Mouse (Mus musculus) MEL (cell line): ENCODE data around the gene Olfr1024. TPM values are rescaled to one million over a fixed set of nuclear protein-coding genes. Genes with fewer than 3 reads are reported as not detected.

Source experiments
- DNase-seq: peaks from one replicate; pipeline ENCODE4 v3.0.0; 2011; ENCODE audit warnings: low read depth, low spot score
- H3K27ac ChIP-seq: 2 replicates; pipeline ENCODE4 v1.5.1; 2012; ENCODE audit warnings: low read depth, mild to moderate bottlenecking, control low read depth, low read length, moderate library complexity; ENCODE audit not compliant: control insufficient read depth
- H3K27me3 ChIP-seq, 2 experiments: fragments of 150-350 bp in 1 of 2; sonication (generic) in 1 of 2; 2 replicates each; pipeline ENCODE4 v1.6.1; 2012; ENCODE audit warnings: low read length in 2 of 2, mild to moderate bottlenecking in 2 of 2, improper control_type of control experiment in 1 of 2, moderate library complexity in 1 of 2; ENCODE audit not compliant: insufficient read depth in 2 of 2, control insufficient read depth in 1 of 2
- H3K36me3 ChIP-seq, 2 experiments: 2 replicates each; pipeline ENCODE4 v1.6.1; 2012 to 2014; ENCODE audit warnings: low read length in 2 of 2, improper control_type of control experiment in 1 of 2, inconsistent platforms in 1 of 2, mild to moderate bottlenecking in 1 of 2; ENCODE audit not compliant: insufficient read depth in 2 of 2, control insufficient read depth in 1 of 2
- H3K4me1 ChIP-seq, 2 experiments: fragments of 150-350 bp in 1 of 2; sonication (generic) in 1 of 2; 2 replicates each; pipeline ENCODE4 v1.6.1; 2012; ENCODE audit warnings: low read length in 2 of 2, improper control_type of control experiment in 1 of 2, mild to moderate bottlenecking in 1 of 2; ENCODE audit not compliant: insufficient read depth in 2 of 2, control insufficient read depth in 1 of 2
- H3K4me3 ChIP-seq, 2 experiments: fragments of 150-350 bp in 1 of 2; sonication (generic) in 1 of 2; 2 replicates each; pipeline ENCODE4 v1.5.1; 2012; ENCODE audit warnings: low read depth in 2 of 2, low read length in 2 of 2, mild to moderate bottlenecking in 2 of 2, moderate library complexity in 2 of 2, control low read depth in 1 of 2, improper control_type of control experiment in 1 of 2; ENCODE audit not compliant: control insufficient read depth in 1 of 2, insufficient read depth in 1 of 2
- H3K79me2 ChIP-seq: 2 replicates; pipeline ENCODE4 v1.6.1; 2012; ENCODE audit warnings: mild to moderate bottlenecking, low read length, moderate library complexity; ENCODE audit not compliant: control insufficient read depth, poor library complexity, insufficient read depth
- H3K9ac ChIP-seq: 2 replicates; pipeline ENCODE4 v1.6.1; 2012; ENCODE audit warnings: low read depth, mild to moderate bottlenecking, control low read depth, low read length, moderate library complexity; ENCODE audit not compliant: control insufficient read depth, poor library complexity, severe bottlenecking
- H3K9me3 ChIP-seq: fragments of 150-350 bp; sonication (generic); replicated peaks from 2 replicates; pipeline ENCODE4 v1.6.1; 2012; ENCODE audit warnings: mild to moderate bottlenecking, low read length, improper control_type of control experiment, moderate library complexity; ENCODE audit not compliant: insufficient read depth
- CHD2 ChIP-seq: IDR thresholded peaks from 2 replicates; pipeline ENCODE4 v1.6.1; 2011; ENCODE audit warnings: low read length, improper control_type of control experiment
- E2F4 ChIP-seq: IDR thresholded peaks from 2 replicates; pipeline ENCODE4 v1.6.1; 2011; ENCODE audit warnings: low read depth, low read length, improper control_type of control experiment, borderline replicate concordance
- ELF1 ChIP-seq: IDR thresholded peaks from 2 replicates; pipeline ENCODE4 v1.6.1; 2014; ENCODE audit warnings: low read depth, mild to moderate bottlenecking, inconsistent platforms, low read length, improper control_type of control experiment, moderate library complexity
- GABPA ChIP-seq: IDR thresholded peaks from 2 replicates; pipeline ENCODE4 v1.6.1; 2012; ENCODE audit warnings: low read depth, mild to moderate bottlenecking, inconsistent platforms, low read length, improper control_type of control experiment, moderate library complexity
- GATA1 ChIP-seq: IDR thresholded peaks from 2 replicates; pipeline ENCODE4 v1.6.1; 2011; ENCODE audit warnings: low read depth, low read length, improper control_type of control experiment
- HCFC1 ChIP-seq: IDR thresholded peaks from 2 replicates; pipeline ENCODE4 v1.6.1; 2012; ENCODE audit warnings: low read depth, mild to moderate bottlenecking, inconsistent platforms, low read length, improper control_type of control experiment, moderate library complexity
- JUND ChIP-seq: IDR thresholded peaks from 2 replicates; pipeline ENCODE4 v1.6.1; 2011; ENCODE audit warnings: low read depth, mild to moderate bottlenecking, improper control_type of control experiment, low read length
- KAT2A ChIP-seq: conservative IDR thresholded peaks from 2 replicates; pipeline ENCODE4 v1.6.1; 2012; ENCODE audit warnings: low read depth, low read length, improper control_type of control experiment, inconsistent platforms
- MAX ChIP-seq: IDR thresholded peaks from 2 replicates; pipeline ENCODE4 v1.6.1; 2011; ENCODE audit warnings: low read length, improper control_type of control experiment
- MEF2A ChIP-seq: IDR thresholded peaks from 2 replicates; pipeline ENCODE4 v1.6.1; 2014; ENCODE audit warnings: low read depth, mild to moderate bottlenecking, inconsistent platforms, low read length, improper control_type of control experiment; ENCODE audit not compliant: poor library complexity, insufficient replicate concordance, severe bottlenecking; ENCODE audit errors: extremely low read depth
- MYB ChIP-seq: IDR thresholded peaks from 2 replicates; pipeline ENCODE4 v1.6.1; 2011; ENCODE audit warnings: mild to moderate bottlenecking, low read depth, low read length, improper control_type of control experiment
- MYC ChIP-seq: IDR thresholded peaks from 2 replicates; pipeline ENCODE4 v1.6.1; 2011; ENCODE audit warnings: low read depth, mild to moderate bottlenecking, low read length, improper control_type of control experiment, moderate library complexity
- NELFE ChIP-seq: IDR thresholded peaks from 2 replicates; pipeline ENCODE4 v1.6.1; 2011; ENCODE audit warnings: low read depth, low read length, improper control_type of control experiment
- NRF1 ChIP-seq: IDR thresholded peaks from 2 replicates; pipeline ENCODE4 v1.6.1; 2014; ENCODE audit warnings: low read depth, mild to moderate bottlenecking, inconsistent platforms, low read length, improper control_type of control experiment, moderate library complexity; ENCODE audit not compliant: poor library complexity, insufficient read depth, severe bottlenecking
- POLR2AphosphoS5 ChIP-seq: IDR thresholded peaks from 2 replicates; pipeline ENCODE4 v1.6.1; 2012; ENCODE audit warnings: low read depth, borderline replicate concordance, mild to moderate bottlenecking, inconsistent platforms, low read length, moderate library complexity, mixed read lengths
- RCOR1 ChIP-seq: IDR thresholded peaks from 2 replicates; pipeline ENCODE4 v1.6.1; 2012; ENCODE audit warnings: low read depth, mild to moderate bottlenecking, inconsistent platforms, low read length, improper control_type of control experiment
- SIN3A ChIP-seq: IDR thresholded peaks from 2 replicates; pipeline ENCODE4 v1.6.1; 2012; ENCODE audit warnings: low read length, improper control_type of control experiment, inconsistent platforms
- SMC3 ChIP-seq: IDR thresholded peaks from 2 replicates; pipeline ENCODE4 v1.6.1; 2011; ENCODE audit warnings: low read depth, low read length, improper control_type of control experiment
- TBP ChIP-seq: IDR thresholded peaks from 2 replicates; pipeline ENCODE4 v1.8.0; 2011; ENCODE audit warnings: low read depth, low read length, improper control_type of control experiment
- TCF12 ChIP-seq: IDR thresholded peaks from 2 replicates; pipeline ENCODE4 v1.6.1; 2014; ENCODE audit warnings: low read depth, mild to moderate bottlenecking, inconsistent platforms, low read length, improper control_type of control experiment, moderate library complexity
- UBTF ChIP-seq: IDR thresholded peaks from 2 replicates; pipeline ENCODE4 v1.6.1; 2012; ENCODE audit warnings: low read depth, mild to moderate bottlenecking, inconsistent platforms, low read length, improper control_type of control experiment, moderate library complexity, borderline replicate concordance; ENCODE audit not compliant: insufficient read depth
- USF1 ChIP-seq: IDR thresholded peaks from 2 replicates; pipeline ENCODE4 v1.6.1; 2014; ENCODE audit warnings: low read depth, mild to moderate bottlenecking, inconsistent platforms, low read length, improper control_type of control experiment, moderate library complexity
- USF2 ChIP-seq, 2 experiments: IDR thresholded peaks; 2 replicates each; pipeline ENCODE4 v1.6.1; 2011 to 2012; ENCODE audit warnings: improper control_type of control experiment in 2 of 2, low read length in 2 of 2, borderline replicate concordance in 1 of 2, inconsistent platforms in 1 of 2, low read depth in 1 of 2, mild to moderate bottlenecking in 1 of 2; ENCODE audit not compliant: insufficient read depth in 1 of 2
- ZC3H11A ChIP-seq: IDR thresholded peaks from 2 replicates; pipeline ENCODE4 v1.6.1; 2012; ENCODE audit warnings: low read depth, mild to moderate bottlenecking, inconsistent platforms, low read length, improper control_type of control experiment
- ZKSCAN1 ChIP-seq: IDR thresholded peaks from 2 replicates; pipeline ENCODE4 v1.6.1; 2012; ENCODE audit warnings: low read depth, mild to moderate bottlenecking, inconsistent platforms, low read length, improper control_type of control experiment, moderate library complexity
- ZMIZ1 ChIP-seq: IDR thresholded peaks from 2 replicates; pipeline ENCODE4 v1.6.1; 2012; ENCODE audit warnings: low read depth, mild to moderate bottlenecking, inconsistent platforms, low read length, improper control_type of control experiment, moderate library complexity
- ZNF384 ChIP-seq: IDR thresholded peaks from 2 replicates; pipeline ENCODE4 v1.6.1; 2012; ENCODE audit warnings: low read depth, mild to moderate bottlenecking, inconsistent platforms, low read length, improper control_type of control experiment
- polyA plus RNA-seq, 2 experiments: library from polyadenylated mRNA; stranded (reverse) in 1 of 2; unstranded in 1 of 2; fragments of >175 nt in 1 of 2; fragments of >200 nt in 1 of 2; gene quantifications; 2 replicates each; pipeline versions ENCODE4 v1.2.1 to v1.2.4; 2012; ENCODE audit warnings: low replicate concordance in 2 of 2, low read depth in 1 of 2; ENCODE audit not compliant: insufficient read length in 2 of 2, insufficient read depth in 1 of 2, missing spikeins in 1 of 2
- total RNA-seq: library from RNA; depleted of rRNA; stranded (reverse); fragments of 300-350 nt; gene quantifications from 2 replicates; pipeline ENCODE4 v1.2.3, GENCODE M21; 2012

The Olfr1024 gene
- total and polyA plus RNA-seq, 3 experiments = not detected

- no peak for DNase-seq
Measured at GRCm38 (mm10) chr2:85914893-85915292, 10.0 kb upstream of the Olfr1024 start, which contains the start of gene Olfr1025-ps1. Gene Olfr1025-ps1 (plus strand): TSS chr2:85915193.

GRCm38 (mm10) chr2:85913197-85913596, 8.3 kb upstream of the Olfr1024 start:
- no peaks in the 10 kb centered on the region for H3K79me2 ChIP-seq
- H3K4me3 ChIP-seq = no peak overlapping the region
- no peaks in the 10 kb centered on the region for H3K9me3 ChIP-seq
- no peaks in the 10 kb centered on the region for H3K4me1 ChIP-seq
- TF ChIP-seq ZNF384 = no peak
- TF ChIP-seq ELF1 = no peak
- no peak for TF ChIP-seq KAT2A
- no peak for TF ChIP-seq MEF2A
- TF ChIP-seq SIN3A = no peak
- TF ChIP-seq TCF12 = no peak
- TF ChIP-seq UBTF = no peak
- no peak for TF ChIP-seq ZC3H11A
- TF ChIP-seq RCOR1 = no peak
- no peak for TF ChIP-seq GATA1
- TF ChIP-seq TBP = no peak
- no peak for TF ChIP-seq USF2 (IDR thresholded peaks at IDR 0.05; ENCODE audit: borderline replicate concordance in 1 of 2, insufficient read depth in 1 of 2, low read depth in 1 of 2, low read length in 2 of 2)
- TF ChIP-seq MAX = no peak
- no peak for TF ChIP-seq POLR2AphosphoS5
- TF ChIP-seq USF1 = no peak
- no peak for TF ChIP-seq CHD2
- no peak for TF ChIP-seq MYC
- no peak for TF ChIP-seq NELFE
- no peak for TF ChIP-seq JUND
- H3K27ac ChIP-seq = no peak overlapping the region
- H3K36me3 ChIP-seq = no peaks in the 10 kb centered on the region
- H3K27me3 ChIP-seq = no peaks in the 10 kb centered on the region
- DNase-seq = no peak
- H3K9ac ChIP-seq = no peak overlapping the region

More at GRCm38 (mm10) chr2:85914893-85915292, 10.0 kb upstream of the Olfr1024 start, which contains the start of gene Olfr1025-ps1:
- no peaks in the 10 kb centered on the region for H3K9me3 ChIP-seq
- no peak within 1 kb of the TSS for H3K9ac ChIP-seq
- H3K36me3 ChIP-seq = no peaks in the 10 kb centered on the region
- TF ChIP-seq E2F4 (no peak), ZNF384 (no peak), SIN3A (no peak), SMC3 (no peak), TCF12 (no peak), ZMIZ1 (no peak), TBP (no peak), GATA1 (no peak), GABPA (no peak), UBTF (no peak), HCFC1 (no peak), ZKSCAN1 (no peak), ZC3H11A (no peak), NRF1 (no peak), USF1 (no peak), MYB (no peak), MYC (no peak)
- TF ChIP-seq, all 39 proteins: peak for 0
- no peak within 1 kb of the TSS for H3K27ac ChIP-seq
- H3K4me1 ChIP-seq = no peaks in the 10 kb centered on the region
- H3K27me3 ChIP-seq = no peaks in the 10 kb centered on the region
- no peak within 1 kb of the TSS for H3K4me3 ChIP-seq
- no peaks in the 10 kb centered on the region for H3K79me2 ChIP-seq
